Mouse (Mus musculus): ENCODE results near the gene Panx1. TPM values are rescaled to one million over a fixed set of nuclear protein-coding genes. Genes with fewer than 3 reads are reported as not detected.

Gene Panx1
- total RNA-seq, 4 experiments from 2014 or later, result 4.3 to 5.7 (median 4.4) TPM

DNA sequence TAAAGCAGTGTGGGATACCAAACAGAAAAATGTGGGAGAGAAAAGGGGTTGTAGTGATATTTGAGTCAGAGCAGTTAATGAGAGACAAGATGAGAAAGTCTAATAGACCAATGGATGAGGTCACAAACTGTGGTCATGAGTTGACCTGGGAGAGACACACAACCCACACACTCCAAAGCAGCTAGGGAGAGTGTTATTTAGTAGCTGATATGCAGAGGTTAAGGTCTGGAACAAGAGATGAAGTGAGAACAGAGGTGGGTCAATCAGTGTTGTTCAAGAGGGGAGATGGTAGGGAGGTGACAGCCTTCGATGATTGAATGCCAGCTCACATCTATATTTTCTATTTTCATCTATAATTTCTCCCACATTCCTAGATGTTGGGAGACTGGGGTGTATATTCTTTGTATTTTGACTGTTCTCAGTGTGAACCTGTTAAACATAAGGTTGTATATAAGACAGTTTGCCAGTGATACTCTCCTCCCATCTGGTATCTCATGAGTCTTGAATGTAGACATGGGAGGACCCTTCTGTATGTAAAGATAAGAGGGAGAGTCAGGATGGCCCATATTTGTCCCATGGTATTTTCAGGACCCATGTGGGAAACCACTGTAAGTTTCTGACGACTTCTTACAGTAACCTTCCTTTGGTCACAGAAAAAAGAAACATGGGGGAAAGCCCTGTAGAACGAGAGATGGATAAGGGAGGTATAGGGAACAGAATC is 74.3 kb downstream of the Panx1 start:
- DNase-seq (ENCODE audit: low spot score), result no peak

DNA sequence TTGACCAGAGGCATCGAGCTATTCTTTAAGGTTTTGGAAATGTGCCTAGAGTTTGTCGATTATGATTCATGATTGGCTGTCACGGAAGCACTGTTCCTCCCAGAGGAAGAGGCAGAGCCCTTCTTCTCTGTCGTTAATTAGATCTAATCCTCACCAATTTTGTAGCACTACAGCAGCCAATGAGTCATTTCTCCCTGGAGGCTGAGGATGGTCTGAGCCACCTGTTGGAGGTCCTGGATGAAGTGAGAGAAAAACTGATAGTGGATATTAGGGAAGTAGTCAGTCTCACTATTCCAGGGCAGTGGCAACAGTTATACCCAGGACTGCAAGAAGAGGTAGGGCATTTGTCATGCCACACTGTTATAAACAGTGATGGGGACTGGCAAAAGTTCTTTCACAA is 75.1 kb downstream of the Panx1 start:
- no peak for DNase-seq (ENCODE audit: low spot score)

DNA sequence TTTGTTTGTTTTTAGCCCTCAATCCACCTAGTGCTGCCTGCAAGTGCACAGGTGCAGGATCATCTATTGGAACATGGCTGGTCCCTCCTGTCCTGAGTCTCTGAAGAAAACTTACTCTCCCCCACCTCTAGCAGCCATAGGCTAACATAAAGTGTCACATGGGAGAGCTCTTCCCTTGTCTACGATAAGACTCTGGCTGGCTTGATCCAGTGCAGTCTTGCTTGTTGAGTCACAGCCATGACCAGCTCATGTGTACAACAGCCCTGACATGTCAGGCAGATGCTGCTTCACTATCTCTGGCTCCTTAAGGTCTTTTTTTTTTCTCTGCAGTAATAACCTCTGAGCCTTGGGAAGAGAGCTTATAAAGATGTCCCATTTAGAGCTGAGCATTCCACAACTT is 77.7 kb downstream of the Panx1 start:
- DNase-seq (ENCODE audit: low spot score), result no peak

DNA sequence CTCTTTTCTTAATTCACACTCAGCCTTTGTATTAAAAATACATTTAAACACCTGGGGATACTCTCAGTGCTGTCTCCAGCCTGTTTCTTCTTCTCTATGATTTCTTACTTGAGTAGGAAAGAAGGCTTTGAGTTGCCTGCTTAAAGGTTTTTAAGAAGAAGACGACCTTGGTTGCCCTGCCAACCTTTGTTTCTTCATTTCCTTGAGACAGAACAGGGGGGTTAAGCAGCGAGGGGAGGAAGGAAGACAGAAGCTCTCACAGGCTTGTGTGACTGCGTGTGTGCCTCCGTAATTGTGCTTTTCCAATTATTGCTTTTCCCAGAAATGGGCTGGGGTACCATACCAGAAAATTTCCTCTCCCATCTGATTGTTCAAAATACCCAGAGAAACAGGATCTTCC is 78.5 kb downstream of the Panx1 start:
- no peak for DNase-seq (ENCODE audit: low spot score)

DNA sequence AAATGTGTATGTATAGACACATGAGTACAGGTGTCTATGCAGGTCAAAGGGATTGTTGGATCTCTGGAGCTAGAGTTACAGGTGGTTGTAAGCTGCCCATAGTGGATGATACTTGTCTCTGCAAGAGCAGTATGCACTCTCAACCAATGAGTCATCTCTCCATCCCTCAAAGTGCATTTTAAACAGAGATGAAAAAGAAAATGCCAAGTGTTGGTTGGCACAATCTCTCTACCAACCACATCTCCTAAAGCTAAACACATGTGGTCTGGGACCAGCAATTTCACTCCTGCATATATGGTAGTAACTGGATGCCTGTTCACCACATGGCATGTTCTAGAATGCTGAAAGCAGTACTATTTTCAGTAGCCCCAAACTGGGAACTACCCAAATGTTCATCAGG is 79.9 kb downstream of the Panx1 start:
- DNase-seq (ENCODE audit: low spot score), result no peak

DNA sequence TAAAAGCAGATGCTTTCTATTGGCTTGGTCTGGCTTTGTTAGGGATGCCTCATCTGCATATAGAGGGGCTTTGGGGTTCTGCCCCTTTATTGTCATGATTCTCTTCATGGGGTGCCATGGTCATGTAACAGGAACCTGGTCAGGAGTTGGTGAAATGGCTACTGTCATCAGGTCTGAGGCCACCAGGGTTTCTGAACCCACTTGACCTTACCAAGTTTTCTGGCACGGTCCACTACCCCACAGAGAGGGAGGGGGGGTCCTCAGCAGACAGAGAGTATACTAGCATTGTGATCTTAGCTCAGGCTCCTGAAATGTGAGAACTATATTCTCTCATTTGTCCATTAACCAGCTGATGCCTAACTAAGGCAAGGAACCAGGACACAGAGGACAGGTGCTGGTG is 82.5 kb downstream of the Panx1 start:
- DNase-seq (ENCODE audit: low spot score), result no peak

DNA sequence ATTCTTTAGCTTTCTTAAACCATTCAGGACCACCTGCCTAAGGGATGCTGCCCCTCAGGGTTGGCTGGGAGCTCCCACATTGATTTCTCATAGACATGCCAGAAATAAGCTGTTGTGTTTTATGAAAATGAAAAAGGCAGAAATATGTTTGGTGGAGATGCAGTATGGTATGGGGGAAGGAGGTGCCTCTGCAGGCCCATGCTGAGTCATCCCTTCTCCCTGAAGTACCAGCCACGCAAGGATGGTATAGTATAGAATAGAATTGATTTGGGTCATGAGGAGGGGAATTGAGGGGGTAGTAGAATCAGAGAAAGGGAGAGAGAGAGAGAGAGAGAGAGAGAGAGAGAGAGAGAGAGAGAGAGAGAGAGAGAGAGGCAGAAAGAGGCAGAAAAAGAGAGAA is 90.6 kb downstream of the Panx1 start:
- no peak for DNase-seq (ENCODE audit: low spot score)

Other genes with a start within 250 kb of the Panx1 start
- gene Gpr83, start 185.3 kb downstream of the Panx1 start, total RNA-seq (2022), result under 1 TPM in 1 of 4 experiments, not detected in 3; 0.09 TPM
- not detected for gene Izumo1r, start 141.5 kb downstream of the Panx1 start, total RNA-seq (2022)
- gene Hephl1, start 66.6 kb upstream of the Panx1 start, total RNA-seq (2022), result under 1 TPM; 0.16 to 0.29 (median 0.22) TPM
- under 1 TPM in 2 of 4 experiments, not detected in 2; 0.14 to 0.41 TPM for gene Vstm5, start 193.6 kb upstream of the Panx1 start, total RNA-seq (2022)
- 10 to 100 TPM; 14.0 to 17.9 (median 16.1) TPM for gene Med17, start 234.5 kb upstream of the Panx1 start, total RNA-seq (2022)

Data from heart, adult 8-10 months (tissue).